Mouse (Mus musculus) spleen, adult 18-20 months (tissue): Measurements from ENCODE around the gene Rbm25.

Experiments
- DNase-seq, 2 experiments: peaks; one replicate each; pipeline ENCODE4 v3.0.0; 2022; ENCODE audit warnings: mixed read lengths in 2 of 2

Gene Rbm25

DNA sequence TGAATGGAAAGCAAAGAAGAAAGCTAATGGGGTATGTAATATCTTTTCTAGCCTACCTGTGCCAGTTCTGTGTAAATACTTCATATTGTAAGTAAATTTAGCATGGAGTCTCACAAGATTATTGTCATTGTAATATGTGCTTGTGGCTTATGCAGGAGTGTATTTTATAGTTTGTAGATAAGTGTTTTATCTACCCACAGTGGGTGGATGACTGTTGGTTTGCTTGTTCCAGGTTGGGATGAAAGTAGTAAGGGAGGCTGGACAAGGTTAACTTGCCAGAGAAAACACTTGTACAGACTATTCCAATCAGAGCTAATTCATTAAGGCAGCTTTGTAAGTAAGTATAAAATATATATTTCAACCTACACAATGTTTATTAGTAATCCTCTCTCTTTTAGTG is 20.4 kb downstream of the Rbm25 start:
- DNase-seq = no peak

DNA sequence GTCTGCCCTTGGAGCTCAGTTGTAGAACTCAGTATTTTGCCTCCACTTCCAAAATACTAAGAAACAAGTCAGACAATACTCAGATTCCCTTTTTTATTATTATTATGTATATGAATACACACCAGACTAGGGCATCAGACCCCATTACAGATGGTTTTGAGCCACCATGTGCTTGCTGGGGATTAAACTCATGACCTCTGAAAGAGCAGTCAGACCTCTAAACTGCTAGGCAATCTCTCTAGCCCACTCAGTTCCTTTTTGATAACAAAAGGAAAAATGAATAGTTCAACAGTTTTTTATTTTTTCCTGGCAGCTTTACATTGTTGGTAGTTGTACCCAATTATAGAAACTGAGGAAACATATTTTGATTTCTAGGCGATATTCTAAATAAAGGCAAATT is 54.4 kb downstream of the Rbm25 start:
- no peak for DNase-seq

DNA sequence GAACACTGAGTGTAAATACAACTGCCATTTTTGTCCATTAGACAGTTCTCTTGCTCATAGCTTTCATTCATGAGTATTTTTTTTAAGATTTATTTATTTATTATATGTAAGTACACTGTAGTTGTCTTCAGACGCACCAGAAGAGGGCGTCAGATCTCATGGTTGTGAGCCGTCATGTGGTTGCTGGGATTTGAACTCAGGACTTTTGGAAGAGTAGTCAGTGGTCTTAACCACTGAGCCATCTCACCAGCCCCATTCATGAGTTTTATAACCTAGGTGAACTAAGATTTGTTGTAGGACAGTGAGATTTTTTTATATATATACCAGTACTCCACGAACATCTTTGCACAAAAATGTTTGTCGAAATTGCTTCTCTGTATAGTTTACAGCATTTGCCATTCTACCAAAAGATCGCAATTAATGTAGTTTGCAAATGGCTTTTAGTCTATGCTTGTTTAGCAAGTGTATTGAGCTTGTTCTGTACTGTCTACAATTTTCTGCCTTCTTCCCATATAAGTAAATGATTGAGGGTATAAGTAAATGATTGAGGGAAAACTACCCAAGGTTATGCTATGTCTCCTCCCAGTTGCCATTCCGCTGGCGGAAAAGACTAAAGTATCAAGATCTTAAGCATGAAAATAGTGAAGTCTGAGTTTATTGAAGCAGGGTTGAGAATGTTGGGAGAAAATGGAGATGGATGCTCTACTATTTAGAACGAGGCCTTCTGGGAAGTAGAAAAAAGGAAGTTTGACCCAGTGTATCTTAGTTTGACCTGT is 55.7 kb downstream of the Rbm25 start:
- no peak for DNase-seq

DNA sequence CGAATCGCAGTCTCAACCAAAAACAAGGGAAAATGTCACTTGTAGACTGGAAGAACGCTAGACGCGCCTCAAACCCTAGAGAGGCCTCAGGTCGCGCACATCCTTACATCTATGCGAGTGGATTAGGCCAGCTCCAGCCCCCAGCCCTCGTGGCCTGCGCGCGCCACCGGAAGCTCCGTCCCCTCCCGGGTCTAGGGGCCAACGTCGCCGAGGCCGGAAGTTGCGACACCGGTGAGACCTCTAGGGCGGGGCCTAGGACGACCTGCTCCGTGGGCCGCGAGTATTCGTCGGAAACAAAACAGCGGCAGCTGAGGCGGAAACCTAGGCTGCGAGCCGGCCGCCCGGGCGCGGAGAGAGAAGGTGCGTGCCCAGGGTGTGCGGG is 56.9 kb downstream of the Rbm25 start, which contains the start of gene Psen1:
Psen1 (plus strand) TSS at position 219 of the 382 bp plus-strand sequence.
- DNase-seq = peak; percentile 87 to 89

DNA sequence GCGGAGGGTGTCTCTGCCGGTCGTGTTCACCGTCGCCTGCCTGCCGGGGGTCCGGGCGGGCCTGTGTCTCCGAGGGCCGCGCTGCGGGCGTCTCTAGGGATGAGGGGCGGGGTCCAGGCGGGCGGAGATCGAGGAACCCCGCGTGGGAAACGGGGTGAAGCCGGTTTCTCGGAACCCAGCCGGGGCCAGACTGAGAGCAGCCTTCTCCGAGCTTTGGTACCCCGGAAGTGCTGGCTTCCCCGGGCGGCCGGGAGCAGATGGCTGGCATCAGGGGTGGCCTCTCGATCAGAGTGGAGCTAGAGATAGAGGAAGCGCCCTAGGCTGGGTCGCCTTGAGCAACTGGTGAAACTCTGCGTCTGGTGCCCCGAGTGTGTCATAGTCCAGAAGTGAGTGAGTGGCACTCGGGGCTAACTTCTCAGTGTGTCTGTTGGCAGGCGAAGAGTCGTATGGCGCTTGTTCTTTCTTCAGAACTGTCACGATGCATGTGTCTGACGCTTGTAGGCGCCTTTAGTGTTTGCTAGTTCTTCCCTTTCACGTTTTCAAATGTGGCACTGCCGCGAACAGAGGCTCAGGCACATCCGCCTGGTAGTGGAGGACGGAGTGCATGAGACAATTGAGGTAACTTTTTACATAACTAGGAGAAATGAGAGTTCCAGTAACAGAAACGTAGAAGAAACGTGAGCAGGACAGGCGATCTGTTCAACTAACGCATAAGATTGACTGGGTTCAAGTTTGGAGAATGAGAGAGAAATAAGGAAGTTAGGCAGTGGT is 57.5 kb downstream of the Rbm25 start:
- DNase-seq = no peak

DNA sequence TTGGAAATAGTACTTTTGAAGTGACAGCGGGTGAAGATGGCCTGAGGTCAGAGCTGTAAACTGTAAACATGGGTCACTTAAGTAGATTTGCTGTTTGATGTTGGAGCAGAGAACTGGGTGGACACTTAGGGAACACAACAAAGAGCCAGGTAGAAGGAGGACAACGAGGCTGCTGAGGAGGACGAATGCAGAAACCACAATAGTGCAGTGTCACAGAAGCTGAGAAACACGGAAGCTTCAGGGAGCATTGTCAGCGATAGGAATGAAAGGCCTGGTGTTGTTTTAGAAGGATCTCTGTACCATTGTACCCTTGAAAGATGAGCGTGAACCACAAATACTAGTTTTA is 58.0 kb downstream of the Rbm25 start:
- DNase-seq = peak in 1 of 2 experiments; percentile 11

DNA sequence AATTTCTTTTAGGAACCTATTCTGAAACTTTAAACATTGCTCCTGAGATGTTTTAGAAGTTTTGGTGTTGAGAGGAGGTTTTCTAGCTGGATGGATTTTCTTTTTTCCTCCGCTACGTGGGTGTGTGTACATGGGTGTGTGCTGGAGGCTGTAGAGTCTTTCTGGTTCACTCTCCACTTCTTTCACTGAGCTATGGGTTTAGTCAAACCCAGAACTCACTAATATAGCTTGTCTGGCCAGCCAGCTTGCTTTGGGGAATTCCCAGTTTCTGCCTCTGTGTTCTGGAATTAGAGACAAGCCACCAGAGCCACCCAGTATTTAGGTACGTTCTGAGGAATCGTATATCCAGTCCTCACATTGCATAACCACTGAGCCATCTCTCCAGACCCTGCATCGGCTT is 63.0 kb downstream of the Rbm25 start:
- no peak for DNase-seq

DNA sequence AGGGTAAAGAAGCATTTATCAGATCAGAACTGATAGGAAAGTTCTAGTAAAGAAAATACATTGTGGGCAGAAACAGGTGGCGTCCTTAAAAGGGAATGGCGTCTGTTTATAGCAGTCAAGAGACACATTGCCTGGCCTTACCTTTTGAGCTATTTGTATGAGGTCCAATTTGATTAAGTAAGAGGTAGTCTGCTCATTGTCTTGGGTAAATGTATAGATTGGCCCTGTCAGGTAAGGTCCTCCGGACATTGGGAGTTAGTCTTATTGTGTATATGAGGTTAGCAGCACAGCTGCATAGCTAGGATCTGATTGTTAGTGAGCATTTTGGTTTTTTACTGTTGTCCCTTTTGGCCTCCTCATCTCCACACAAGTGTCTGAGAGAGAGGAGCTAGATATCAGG is 63.6 kb downstream of the Rbm25 start:
- DNase-seq = no peak

DNA sequence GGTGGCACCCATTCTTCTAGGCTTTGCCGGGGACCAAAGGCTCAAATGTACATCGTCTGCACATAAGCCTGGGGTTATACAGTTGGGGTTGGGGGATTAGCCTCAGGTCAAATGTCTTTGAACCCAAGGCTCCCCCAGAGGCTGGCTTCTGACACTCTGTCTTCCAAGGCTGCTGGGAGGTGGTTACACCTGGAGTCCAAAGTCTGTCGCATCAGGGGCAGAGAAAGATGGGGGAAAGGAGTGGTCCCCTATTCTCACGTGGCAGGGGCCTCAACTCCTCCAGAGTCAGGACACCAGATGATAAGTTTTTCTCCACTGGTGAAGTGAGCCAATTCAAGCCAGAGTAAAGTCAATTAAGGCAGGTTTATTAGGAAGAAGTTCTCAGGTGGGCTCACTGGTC is 67.6 kb downstream of the Rbm25 start:
- no peak for DNase-seq

DNA sequence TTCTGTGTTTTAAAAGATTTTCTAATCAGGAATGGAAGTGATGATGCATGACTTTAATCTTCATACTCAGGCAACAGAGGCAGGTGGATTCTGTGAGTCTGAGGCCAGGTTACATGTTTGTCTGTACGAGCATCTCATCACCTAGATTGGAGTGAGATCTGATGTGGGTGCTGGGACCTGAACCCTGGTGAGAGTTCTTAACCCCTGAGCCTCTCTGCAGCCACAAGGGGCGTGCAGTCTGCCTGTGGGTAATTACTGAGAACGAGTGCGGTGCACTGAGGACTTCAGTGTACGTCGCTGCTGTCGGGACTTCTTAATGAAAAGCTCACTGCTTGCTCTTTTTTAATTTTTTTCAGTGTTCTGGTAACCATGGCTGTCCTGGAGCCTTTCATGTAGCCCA is 70.6 kb downstream of the Rbm25 start:
- no peak for DNase-seq

DNA sequence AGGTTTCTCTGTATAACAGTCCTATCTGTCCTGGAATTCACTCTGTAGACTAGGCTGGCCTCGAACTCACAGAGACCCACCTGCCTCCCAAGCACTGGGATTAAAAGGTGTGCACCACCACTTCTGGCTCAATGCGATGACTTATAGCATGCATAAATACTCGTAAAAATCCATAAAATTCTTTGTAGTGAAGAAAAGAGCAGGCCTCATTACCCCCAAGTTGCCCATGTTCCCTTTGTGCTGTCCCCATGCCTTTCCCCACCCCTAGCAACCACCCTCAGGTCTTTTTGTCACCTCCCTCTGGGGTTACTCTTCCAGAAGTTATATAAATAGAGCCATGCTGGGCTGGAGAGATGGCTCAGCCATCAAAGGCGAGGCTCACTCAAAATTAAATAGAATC is 71.8 kb downstream of the Rbm25 start:
- no peak for DNase-seq

DNA sequence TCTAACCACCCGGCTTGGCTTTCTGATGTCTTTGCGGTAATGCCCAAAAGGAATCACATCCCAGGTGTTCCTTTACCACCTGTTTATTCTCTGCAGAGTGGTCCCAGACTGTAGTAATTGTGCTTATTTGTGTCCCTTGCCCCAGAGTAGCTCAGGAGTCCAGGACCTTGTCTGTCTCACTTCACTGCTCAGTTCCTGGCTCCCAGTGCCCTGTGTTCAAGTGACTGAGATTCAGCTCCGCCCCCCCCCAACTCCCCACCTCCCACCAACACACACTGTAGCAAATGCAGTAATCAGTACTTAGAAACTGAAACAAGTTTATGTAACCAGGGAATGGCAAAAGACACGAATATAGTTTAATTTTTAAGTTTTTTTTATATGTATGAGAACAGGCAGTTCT is 75.9 kb downstream of the Rbm25 start:
- no peak for DNase-seq

DNA sequence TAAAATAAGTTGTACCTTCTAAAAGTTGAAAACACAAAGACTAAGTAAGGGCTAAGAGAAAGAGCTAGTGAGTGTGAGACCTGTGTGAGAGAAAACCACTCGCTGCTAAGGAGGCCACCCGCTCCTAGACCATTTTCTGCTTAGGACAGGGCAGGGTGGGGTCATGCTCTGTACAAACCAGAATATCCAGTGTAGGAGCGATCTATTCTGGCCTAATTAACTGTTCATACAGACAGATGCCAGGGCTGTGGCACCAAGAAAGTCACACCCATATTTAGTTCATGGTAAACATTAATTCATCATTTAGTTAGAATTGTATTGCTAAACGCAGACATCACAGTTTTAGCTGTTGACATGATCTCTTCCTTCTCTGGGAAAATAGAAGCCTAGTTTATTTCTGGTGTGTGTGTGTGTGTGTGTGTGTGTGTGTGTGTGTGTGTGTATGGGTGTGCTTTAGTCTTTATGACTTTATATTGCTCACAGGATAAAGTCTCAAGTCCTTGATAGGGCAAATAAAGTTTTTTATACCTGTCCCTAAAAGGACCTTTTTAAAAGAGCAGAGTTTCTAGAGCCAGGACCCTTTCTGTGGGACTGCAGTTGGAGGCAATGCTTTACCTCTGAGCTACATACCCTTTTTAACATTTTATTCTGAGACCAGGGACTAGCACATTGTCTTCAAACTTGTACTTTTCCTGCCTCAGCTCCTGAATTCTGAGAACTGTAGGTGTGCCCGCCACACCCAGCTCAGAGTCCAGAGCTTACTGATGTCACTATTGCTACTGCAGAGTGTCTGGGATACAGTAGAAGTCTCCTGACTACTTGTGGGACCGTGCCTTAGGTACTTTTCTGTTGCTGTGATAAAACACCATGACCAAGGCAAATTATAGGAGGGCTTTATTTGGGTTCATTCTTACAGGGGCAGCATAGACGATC is 77.4 kb downstream of the Rbm25 start:
- DNase-seq = no peak

DNA sequence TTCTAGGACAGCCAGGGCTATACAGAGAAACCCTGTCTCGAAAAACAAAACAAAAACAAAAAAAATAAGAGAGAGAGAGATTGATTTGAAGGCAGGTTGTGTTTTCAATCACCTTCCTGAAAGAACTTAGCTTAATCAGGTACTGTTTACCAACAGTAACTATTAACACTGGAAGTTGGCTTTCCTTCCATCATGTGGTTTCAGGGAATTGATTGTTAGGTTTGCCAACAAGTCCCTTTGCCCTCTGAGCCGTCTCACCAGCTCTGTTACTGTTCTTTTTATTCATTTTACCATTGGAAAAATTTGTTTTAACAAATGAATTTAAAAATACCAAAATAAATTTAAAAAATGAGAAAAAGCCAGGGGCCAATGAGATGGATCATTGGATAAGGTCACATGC is 78.9 kb downstream of the Rbm25 start:
- DNase-seq = no peak

DNA sequence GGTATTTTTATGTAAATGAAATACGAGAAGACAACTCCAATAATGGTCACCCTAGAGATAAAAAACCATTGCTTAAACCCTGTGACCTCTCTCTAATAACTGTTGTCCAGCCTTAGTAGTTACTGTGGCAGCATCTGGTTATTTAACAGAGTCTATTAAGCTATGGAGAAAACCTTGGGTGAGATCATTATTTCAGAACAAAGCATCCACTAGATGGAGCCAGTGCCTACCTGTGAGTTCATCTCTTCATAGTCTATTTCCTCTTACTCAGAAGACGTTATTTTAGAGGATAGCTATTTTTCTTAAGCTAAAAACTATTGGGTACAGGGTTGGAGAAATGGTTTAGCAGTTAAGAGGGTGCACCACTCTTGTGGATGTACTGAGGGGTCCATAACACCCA is 82.7 kb downstream of the Rbm25 start:
- no peak for DNase-seq

DNA sequence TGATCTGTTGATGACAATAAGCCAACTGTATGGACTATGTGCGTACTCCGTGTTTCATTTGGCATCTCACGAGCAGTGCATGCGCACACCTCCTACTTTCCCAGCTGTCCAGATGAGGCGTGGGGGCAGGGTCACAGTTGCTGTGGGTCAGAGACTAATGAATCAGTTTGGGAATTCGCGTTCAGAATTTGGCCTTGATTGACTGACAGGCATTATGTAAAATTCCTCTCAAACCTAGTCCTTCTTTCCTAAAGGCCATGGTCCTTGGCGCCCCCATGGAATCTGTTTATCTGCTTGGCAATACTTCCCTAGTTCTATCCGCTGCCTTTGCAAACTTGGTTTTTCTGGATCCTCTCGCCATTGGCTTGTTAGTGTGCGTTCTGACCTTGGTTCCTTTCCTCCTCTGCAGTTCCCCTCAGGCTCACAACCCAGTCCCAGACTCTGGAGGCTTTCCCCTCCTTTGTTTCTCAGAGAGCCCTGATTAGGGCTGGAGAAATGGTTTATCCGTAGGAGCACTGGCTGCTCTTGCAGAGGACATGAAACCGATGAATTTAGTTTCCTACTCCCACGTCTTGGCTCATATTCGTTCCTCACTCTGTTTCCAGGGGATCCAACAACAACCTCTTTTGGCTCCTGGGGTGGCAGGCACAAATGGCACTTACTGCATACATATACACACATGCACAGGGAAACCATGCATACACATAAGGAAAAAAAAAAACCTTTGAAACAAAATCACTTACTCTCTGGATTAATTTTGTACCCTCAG is 85.6 kb downstream of the Rbm25 start:
- no peak for DNase-seq

DNA sequence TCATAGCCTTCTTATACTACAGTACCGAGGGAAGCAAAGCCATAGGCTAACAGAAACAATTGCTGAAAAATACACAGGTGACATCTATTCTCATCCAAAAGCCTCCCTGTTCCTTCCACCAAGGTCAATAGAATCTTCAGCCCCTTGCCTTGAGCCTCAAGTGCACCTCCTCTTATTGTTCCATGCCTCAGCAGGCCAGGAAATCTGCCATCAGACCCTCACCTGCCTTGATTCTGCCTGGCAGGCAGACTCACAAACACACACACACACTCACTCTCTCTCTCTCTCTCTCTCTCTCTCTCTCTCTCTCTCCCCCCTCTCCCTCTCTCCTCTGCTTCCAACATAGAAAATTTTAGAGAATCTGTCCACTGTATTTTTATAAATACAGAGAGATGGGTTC is 88.4 kb downstream of the Rbm25 start:
- DNase-seq = no peak

DNA sequence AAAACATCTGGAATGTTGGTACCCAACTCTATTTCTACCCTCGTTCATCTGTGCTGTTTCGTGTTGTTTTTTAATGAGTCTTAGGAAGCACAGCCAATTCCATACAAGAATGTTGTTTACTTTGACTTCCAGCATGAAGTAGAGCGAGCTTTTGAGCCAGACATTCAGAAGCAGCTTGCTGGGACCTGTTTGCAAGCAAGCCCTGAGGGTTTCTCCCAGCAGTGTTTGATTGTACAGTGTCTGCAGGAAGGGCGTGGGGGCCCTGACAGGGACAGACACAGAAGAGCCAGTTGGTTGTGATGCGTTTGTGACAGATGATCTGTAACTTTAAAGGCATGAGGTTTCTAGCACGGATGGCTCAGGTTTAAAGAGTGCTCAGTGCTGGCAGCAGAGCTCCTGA is 90.2 kb downstream of the Rbm25 start:
- no peak for DNase-seq

DNA sequence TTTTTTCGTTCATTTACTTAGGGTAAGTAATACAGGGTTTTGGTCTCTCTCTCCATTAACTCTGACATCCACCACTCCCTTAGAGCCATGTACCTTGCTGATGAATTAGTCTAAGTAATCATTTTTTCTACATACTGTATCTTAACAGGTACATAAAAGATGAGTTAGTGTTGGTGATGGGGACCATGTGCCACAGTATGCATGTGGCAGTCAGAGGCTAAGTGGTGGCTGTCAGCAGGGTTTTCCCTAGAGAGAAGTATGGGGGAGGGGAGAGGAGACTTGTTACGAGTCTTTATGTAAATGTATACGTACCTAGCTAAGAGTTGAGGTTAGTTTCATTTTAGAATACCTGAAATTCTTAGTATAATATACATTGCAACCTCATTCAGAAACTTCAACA is 92.0 kb downstream of the Rbm25 start:
- DNase-seq = no peak

DNA sequence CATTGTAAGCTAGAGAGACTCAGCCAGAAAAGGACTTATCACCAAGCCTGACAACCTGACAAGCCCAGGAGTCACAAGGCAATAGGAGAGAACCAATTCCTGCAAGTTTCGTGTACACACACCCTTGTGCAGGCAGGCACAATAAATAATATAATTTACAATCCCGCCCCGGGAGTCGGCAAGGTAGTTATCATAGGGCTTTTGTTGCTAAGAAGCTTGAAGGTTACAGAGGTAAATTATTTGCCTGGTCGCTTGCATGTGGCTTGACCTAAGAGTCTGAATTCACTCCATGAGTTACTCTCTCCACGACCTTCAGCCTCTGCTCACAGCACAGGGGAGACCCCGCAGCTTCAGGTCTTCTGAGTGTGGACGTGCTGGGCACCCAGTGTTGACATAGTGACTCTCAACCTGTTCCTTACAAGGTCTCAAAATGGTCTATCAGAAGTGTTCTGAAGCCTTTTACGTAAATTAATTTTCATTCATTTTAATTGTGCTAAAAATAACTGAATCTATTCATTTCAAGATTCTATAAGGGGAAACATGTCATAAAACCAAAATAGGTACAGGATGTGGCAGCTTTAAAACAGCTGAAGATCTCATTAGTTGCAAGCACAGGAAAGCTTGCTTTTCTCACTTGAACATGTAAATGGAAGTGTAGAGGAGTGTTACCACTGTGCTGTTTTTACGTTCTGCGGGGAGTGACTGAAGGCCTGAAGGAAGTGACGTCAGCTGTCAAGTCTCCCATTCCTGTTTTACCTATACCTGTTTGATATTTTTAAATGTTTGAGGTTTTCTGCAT is 95.7 kb downstream of the Rbm25 start:
- no peak for DNase-seq

DNA sequence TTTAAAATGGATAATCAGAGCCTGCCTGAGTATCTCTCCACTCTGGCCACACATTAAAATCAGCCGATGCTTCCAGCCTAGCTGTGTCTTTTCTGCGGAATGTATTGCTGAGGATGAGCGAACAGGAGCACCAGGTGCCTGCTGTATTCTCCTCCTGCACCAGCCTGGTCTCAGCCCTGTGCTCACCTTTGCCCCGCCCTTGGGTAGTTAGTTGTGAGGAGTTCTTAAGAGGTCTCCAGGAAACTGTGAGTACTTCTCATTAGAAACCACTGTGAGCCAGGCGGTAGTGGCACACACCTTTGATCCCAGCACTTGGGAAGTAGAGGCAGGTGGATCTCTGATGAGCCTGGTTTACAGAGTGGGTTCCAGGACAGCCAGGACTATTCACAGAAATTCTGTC is 101.2 kb downstream of the Rbm25 start:
- DNase-seq = no peak
